Mouse (Mus musculus): Measurements from ENCODE around the gene Gm7849.
"Not testable (repeated sequence)": the region's sequence is repeated elsewhere in the genome, so short reads cannot be mapped to it uniquely, and the experiment has no call there.

Gm7849 gene

DNA sequence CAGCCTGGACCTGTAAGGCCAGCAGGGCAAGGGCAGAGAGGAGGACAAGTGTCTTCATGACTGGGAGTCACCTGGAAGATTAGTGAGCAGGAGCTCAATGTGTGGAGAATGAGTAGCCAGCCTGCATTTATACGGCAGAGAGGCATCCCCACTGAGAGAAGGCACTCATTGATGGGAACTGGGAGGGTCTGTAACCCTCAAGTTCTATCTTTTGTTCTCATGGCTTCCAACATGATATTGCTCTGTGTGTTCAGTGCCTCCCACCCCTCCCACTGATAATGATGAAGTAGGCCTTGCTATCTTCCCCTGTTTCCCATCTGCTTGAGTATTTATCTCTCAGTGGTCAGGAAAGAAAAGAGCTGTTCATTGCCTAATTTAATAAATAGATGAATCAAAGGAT is at the start of gene Gm7849:
Gene Gm7849 (minus strand): TSS at position 101 of the 400 bp plus-strand sequence.
- DNase-seq: not testable (repeated sequence)

DNA sequence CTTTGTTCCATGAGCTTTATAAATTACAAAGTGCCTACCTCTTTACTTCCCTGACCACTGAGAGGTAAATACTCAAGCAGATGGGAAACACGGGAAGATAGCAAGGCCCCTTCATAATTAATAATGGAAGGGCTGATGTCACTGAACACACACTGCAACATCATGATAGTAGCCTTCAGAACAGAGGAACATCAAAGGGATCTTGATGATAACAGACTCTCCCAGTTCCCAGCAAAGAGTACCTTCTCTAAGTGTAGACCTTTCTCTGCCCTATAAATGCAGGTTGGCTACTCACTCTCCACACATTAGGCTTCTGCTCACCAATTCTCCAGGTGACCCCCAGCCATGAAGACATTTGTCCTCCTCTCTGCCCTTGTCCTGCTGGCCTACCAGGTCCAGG is 29.2 kb downstream of the Gm7849 start, which contains the start of gene Defa36:
Gene Defa36 (plus strand): TSS at position 301 of the 400 bp plus-strand sequence.
- not testable (repeated sequence) for DNase-seq
